Mouse (Mus musculus) testis, postnatal 14 days (tissue): Measurements from ENCODE around the gene Ccsap.

Source experiments
- DNase-seq: peaks from one replicate; pipeline ENCODE4 v3.0.0; 2021; ENCODE audit warnings: low spot score

Gene Ccsap

DNA sequence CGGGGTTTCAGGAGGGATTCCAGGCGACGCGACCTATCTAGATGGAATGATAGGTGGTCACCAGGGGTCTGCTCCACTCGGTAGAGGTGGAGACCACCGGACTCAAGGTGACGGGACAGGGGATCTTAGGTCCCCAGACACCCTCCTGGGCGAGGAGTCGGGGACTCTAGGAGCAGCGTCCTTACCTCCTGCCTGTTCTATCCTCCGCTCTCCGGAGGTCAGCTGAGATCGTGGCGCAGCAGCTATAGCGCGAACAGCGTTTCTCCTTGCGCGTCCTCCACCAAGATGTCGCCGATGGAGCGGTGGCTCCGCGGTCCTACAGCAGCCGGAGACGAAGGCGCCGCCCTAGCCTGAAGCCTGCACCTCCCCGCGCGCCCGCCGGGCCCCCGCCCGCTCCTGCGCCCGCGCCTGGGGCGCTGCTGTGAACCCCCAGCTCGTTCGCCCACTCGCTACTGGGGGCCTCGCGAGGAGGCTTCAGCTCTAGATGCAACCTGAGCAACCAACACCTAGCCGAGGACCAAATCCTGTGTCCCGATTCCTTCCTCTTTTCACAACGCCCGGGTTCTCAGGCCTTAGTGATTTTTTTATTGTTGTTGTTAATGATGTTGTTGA lies at the start of gene Ccsap:
Gene Ccsap, minus strand, starts transcription at position 562 of the 612 bp plus-strand sequence.
- peak; percentile 34 for DNase-seq

DNA sequence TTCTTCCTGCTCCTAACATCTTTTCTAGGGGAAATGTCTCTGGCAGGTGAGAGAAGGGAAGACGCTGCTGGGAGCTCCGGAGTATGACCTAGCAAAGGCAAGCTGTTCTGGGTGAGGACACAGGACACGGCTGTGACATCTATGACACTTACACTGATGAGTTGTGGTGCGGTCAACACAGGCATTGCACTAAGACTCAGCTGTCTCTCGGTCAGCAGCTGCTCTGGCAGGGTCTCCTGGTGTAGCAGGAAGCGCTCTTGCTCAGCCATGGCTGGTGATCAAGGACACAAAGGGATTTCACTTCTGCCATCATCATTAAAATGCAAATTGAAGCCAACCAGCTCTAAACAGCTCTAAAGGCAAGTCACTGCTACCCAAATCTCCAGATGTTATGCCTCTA lies 47.6 kb upstream of the Ccsap start:
- DNase-seq: no peak

DNA sequence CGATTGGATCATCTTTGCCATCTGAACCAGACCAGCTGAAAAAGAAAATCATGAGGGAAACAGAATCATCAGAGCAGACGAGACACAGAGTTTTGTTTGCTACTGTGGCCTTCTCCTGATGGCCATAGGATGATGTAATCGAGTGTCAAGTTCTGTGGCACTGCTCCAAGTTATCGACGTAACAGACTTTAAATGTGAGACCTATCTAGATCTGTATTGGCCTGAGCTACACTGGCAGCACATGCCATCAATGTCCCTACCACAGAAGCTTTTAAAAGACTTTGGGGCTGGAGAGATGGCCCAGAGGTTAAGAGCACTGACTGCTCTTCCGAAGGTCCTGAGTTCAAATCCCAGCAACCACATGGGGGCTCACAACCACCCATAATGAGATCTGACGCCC lies 42.6 kb upstream of the Ccsap start:
- DNase-seq: no peak

GRCm38 (mm10) chr8:123899366-123899765 lies 39.4 kb upstream of the Ccsap start:
- DNase-seq: no peak

DNA sequence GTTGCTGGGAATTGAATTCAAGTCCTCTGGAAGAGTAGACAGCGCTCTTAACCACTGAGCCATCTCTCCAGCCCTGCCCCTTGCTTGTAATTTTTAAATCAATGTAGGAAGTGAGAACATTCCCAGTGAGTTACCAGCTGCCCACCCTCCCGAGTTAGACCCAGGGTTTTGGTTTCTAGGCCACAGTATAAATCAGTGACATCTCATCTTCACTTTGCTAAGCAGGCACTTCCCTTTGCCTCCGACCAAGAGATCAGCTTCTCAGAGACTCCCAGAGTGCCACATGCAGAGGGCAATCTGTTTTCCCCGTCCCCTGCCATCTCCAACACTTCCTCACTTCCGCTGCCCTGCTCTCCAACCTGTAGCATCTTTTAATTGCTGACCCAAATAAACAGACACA lies 38.6 kb upstream of the Ccsap start:
- DNase-seq: no peak

GRCm38 (mm10) chr8:123896774-123897173 lies 36.8 kb upstream of the Ccsap start:
- DNase-seq: no peak

- DNase-seq: no peak
Observed at GRCm38 (mm10) chr8:123896366-123896761, 36.4 kb upstream of the Ccsap start.

DNA sequence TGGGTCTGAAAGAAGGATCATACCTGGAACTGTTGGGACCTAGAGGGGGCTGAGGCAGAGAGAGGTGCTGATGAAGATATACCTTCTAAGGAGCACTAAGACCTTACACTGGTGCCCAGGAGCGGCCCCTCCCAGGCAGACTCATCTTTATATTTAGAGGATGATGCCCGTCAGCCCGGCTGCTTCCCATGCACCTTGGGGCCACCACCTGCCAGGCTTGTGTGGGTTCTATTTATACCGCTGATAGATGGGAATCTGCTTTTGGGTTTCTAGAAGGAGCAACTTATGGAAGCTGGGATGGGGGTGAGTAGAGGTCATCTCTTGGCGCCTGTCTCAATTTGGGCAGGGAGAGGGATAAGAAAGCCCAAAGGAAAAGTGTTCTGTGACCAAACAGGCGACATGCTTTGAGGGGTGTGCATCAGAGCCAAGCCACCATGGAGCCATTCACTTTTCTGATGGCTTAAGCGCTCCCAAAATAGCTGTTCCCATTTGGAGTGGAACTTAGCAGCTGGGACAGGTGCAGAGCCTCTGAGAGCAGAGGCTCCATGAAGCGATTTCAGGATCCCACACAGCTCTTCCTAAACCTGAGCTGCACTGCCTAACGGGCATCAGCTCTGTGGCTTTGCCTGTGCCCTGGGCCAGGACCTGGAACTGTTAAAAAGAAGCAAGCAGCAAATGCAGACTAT lies 35.8 kb upstream of the Ccsap start:
- no peak for DNase-seq

DNA sequence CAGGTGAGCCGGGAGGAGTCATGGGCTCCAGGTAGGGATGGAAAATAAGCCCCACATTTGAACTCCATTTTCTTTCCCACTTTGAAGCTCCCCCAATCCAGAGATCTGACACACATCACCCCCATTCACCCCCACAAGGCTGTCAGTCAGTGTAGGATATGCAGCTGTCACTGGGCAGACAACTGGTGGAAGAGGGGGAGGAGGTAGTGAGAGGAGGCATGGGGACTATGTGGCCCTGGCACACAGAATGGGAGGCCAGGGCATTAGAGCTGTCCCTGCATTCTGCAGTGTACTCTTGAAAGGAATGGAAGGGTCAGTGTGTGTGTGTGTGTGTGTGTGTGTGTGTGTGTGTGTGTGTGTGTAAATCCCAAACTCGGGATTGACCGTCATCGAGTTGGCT lies 35.2 kb upstream of the Ccsap start:
- DNase-seq: no peak

GRCm38 (mm10) chr8:123894502-123895097 lies 34.6 kb upstream of the Ccsap start, which contains the start of gene Acta1:
Gene Acta1 (minus strand): TSS chr8:123894751.
- no peak for DNase-seq

DNA sequence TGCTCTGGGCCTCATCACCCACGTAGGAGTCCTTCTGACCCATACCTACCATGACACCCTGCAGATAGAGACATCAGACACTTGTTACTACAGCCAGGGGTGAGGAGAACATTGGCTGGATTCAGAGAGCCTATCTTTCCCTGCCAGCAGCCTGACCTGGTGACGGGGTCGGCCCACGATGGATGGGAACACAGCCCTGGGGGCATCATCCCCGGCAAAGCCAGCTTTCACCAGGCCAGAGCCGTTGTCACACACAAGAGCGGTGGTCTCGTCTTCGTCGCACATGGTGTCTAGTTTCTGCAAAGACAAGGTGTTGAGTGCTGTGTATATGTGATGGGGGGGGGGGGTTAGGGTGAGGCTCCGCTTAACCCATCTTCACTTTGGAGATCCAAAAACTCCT lies 33.4 kb upstream of the Ccsap start:
- DNase-seq: no peak

GRCm38 (mm10) chr8:123892586-123893155 lies 32.7 kb upstream of the Ccsap start:
- no peak for DNase-seq

DNA sequence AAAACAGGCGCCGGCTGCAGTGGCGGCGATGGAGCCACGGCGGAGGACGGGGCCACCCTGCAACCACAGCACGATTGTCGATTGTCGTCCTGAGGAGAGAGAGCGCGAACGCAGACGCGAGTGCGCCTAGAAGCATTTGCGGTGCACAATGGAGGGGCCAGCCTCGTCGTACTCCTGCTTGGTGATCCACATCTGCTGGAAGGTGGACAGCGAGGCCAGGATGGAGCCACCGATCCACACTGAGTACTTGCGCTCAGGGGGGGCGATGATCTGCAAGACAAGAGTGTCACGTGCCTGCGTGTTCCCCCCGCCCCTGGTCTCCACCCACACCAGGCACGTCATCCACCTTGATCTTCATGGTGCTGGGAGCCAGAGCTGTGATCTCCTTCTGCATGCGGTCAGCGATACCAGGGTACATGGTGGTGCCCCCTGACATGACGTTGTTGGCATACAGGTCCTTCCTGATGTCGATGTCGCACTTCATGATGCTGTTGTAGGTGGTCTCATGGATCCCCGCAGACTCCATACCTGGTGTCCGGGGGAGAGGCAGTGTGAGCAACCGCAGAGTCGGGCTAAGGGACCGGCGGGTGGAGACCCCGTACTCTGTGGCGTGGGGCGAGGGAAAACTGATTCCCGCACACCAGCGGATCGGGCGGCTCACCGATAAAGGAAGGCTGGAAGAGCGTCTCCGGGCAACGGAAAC lies 32.0 kb upstream of the Ccsap start:
- no peak for DNase-seq

GRCm38 (mm10) chr8:123891271-123891670 lies 31.3 kb upstream of the Ccsap start:
- no peak for DNase-seq

DNA sequence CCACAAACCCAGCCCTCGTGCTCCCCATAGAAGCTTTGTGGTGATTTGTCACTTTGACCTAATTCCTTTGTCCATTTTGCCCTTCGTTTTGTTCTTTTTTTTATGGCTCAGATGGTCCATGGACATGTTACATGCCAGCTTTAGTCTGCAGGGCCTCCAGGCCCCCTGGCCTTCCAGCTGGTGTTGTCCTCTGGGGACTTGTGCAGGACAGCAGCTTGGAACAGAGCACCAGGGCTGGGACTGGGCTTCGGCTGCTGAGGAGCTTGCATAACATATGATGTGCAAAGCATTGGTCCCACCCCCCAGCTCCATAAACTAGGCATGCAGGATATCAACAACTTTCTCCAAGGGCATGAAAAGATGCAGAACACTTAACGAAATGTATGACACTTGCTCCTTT lies 29.8 kb upstream of the Ccsap start:
- DNase-seq: no peak

DNA sequence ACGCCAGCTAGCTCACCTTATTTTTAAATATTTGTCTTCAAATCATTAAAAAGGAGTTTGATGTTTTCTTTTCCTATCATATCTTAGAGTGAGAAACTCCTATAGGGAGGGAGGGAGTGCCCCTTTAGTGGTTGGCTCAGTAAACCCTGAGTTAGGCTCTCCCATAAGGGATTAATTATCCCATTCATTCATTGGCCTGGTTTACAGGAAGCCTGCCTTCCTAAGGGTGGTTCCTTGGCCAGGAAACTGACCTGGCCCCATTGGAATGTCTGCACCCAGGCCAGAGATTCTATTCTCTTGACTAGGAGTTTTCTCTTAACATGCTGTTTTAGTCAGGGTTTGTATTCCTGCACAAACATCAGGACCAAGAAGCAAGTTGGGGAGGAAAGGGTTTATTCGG lies 27.9 kb upstream of the Ccsap start:
- no peak for DNase-seq

DNA sequence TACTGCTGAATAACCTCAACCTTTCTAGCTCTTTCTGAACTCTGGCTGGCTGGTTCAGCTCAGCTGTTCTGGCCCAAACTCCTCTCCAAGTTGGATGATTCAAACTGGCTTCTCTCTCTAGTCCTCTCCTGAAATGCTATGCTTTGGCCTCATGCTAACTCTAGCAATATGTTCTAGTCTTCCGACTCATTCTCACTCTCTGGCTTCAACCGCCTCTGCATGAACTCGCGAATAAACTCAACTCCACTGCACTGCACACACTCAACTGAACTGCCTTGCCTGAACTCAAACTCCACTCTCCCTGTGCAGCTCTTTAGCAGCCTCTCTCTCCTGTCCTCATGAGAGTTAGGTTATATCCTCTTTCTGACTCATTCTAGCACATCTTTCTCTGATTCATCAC lies 27.2 kb upstream of the Ccsap start:
- no peak for DNase-seq

DNA sequence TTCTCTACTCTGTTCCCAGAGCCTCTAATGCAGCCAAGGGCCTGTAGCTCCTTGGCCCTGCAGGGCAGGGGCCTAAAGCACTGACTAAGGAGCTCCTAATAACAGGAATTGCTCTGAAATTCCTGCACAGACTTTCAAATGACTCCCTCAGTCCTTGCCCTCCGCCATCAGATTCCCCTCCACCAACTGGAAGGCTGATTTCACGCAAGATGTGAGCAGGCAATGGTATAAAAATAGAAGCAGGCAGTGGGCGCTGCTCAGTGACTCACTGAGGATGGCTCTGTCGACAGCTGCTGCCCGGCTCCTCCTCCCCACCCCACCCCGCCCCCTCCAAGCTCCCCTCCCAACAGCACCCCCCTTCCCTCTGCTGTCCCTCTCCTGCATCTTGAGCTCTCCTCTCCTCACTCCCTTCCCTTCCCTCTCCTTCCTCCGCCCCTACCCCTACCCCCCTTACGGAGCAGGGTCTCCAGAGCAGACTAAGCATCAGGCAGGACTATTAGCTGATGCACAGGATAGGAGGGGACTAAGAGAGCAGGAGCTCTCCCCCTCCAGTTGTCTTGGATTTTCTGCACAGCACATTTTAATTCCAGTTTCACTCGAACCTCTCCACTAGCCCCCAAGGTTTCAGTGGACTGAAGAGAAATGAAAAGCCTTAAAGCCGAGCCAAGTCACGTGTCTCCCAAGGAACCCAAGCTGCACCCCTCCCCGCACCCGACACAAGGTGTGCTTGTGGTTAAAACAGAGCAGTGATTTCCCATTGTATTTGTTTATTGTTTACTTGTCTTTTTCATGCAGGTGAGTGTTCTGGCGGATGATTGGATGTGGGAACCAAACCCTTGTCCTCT lies 24.9 kb upstream of the Ccsap start:
- no peak for DNase-seq

DNA sequence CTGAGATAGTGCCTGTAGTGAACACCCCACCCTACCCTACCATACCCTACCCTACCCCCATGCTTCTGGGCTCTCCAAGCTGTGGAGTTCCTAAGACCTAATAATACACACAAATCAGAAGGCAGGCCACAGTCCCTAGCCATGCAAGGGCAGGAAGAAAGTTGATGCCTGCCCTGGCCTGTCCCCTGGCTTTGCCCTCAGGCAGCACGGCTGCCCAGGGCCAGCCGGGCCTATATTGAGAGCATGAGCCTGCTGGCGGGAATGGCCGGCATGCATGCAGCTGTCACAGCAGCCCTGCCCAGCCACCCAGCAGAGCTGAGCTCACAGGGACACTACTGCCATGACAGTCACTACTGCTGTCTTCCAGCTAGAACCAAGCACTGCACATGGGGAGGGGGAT lies 23.1 kb upstream of the Ccsap start:
- DNase-seq: no peak

DNA sequence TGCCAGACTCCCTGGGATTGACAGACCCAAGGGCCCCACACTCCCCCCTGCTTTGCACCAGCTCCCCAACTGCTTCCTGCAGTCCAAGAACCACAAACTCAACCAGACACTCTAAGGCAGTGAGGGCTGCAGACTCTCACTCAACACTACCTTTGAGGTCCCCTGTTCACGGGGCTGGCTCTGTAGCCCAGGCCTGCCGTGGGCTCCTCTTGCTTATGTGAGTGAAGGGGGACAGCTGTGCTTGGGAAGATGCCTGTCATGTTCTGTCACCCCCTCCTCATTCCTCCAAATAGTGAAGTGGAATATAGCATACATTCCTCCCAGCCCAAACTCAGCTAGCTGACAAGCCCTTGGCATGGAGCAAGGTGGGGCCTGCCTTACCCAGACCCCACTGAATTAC lies 22.4 kb upstream of the Ccsap start:
- no peak for DNase-seq

DNA sequence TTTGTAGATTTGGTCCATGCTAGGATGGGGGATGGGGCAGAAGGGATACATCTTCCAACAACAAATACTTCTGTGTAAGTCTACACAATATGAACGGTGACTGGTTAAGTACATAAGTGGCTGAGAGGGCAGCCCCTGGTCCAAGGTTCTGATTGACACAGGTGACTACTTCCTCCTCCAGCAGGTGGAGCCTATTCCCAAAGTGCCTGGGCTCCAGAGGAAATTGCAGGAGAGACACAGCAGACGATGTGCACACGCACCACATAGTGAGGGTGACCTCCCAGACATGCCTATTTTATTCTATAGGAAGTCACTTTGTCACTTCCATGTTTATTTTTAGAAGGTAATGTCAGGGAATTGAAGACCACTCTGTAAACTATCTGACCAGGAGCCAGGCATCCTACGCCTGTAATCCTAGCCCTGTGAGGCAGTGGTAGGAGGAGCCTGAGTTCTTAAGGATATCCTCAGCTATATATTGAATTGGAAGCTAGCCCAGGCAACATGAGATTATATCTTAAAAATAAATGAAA lies 20.9 kb upstream of the Ccsap start:
- no peak for DNase-seq
